Mouse (Mus musculus) heart, adult 2 months (tissue): ENCODE results near the gene Tuba3b. TPM values are rescaled to one million over a fixed set of nuclear protein-coding genes. Genes with fewer than 3 reads are reported as not detected.

Source experiments
- DNase-seq, 2 experiments: peaks; one replicate each; pipeline ENCODE4 v3.0.0; 2021
- H3K27ac ChIP-seq: fragments of 200-600 bp; 2 replicates; pipeline ENCODE4 v1.8.1; 2022
- H3K27me3 ChIP-seq: fragments of 200-500 bp; 2 replicates; pipeline ENCODE4 v1.6.1; 2012; ENCODE audit warnings: mild to moderate bottlenecking, low read length, inconsistent platforms, mixed read lengths; ENCODE audit not compliant: control insufficient read depth, insufficient read depth
- H3K36me3 ChIP-seq: fragments of 200-500 bp; 2 replicates; pipeline ENCODE4 v1.6.1; 2012; ENCODE audit warnings: low read length, inconsistent platforms; ENCODE audit not compliant: control insufficient read depth, insufficient read depth
- H3K4me1 ChIP-seq: fragments of 200-500 bp; 2 replicates; pipeline ENCODE4 v1.6.1; 2011; ENCODE audit warnings: low read length; ENCODE audit not compliant: control insufficient read depth, insufficient read depth
- H3K4me3 ChIP-seq: fragments of 200-600 bp; 2 replicates; pipeline ENCODE4 v1.8.1; 2022
- H3K79me2 ChIP-seq: fragments of 200-500 bp; replicated peaks from 2 replicates; pipeline ENCODE4 v1.6.1; 2012; ENCODE audit warnings: mild to moderate bottlenecking, inconsistent platforms, low read length, moderate library complexity, mixed read lengths; ENCODE audit not compliant: control insufficient read depth, insufficient read depth
- H3K9ac ChIP-seq: fragments of 200-500 bp; 2 replicates; pipeline ENCODE4 v1.6.1; 2012; ENCODE audit warnings: low read depth, mild to moderate bottlenecking, control low read depth, inconsistent platforms, low read length, mixed read lengths
- CTCF ChIP-seq: fragments of 200-600 bp; IDR thresholded peaks from 2 replicates; pipeline ENCODE4 v1.8.1; 2022; ENCODE audit warnings: antibody characterized with exemption, mild to moderate bottlenecking, moderate library complexity
- EP300 ChIP-seq: fragments of 200-500 bp; IDR thresholded peaks from 2 replicates; pipeline ENCODE4 v1.6.1; 2011; ENCODE audit warnings: low read depth, low read length, control low read depth; ENCODE audit not compliant: insufficient read depth
- POLR2A ChIP-seq: fragments of 200-500 bp; IDR thresholded peaks from 2 replicates; pipeline ENCODE4 v1.6.1; 2011; ENCODE audit warnings: mild to moderate bottlenecking, low read depth, low read length, control low read depth; ENCODE audit not compliant: insufficient read depth
- WGBS: fragments of 180-500 bp; shearing (Covaris S2); methylation state at CpG from one replicate; pipeline ENCODE4 v1.1.7; 2018; 5-methylcytosine and 5-hydroxymethylcytosine counted together
- intact Hi-C: fragments of 180-260 bp; cut with DNase I; formaldehyde crosslinking; loops from one replicate; pipeline ENCODE4 v1.15.1; 2025
- polyA plus RNA-seq: library from polyadenylated mRNA; depleted of rRNA; stranded (reverse); fragments of >200 nt; gene quantifications from 2 replicates; pipeline ENCODE4 v1.2.3, GENCODE M21; 2012
- total RNA-seq, 2 experiments: library from RNA; stranded (reverse); gene quantifications; 2 replicates each; pipeline ENCODE4 v1.2.3; 2021

Tuba3b gene
- total and polyA plus RNA-seq, 3 experiments: 0.20 to 0.68 (median 0.31) TPM

DNA sequence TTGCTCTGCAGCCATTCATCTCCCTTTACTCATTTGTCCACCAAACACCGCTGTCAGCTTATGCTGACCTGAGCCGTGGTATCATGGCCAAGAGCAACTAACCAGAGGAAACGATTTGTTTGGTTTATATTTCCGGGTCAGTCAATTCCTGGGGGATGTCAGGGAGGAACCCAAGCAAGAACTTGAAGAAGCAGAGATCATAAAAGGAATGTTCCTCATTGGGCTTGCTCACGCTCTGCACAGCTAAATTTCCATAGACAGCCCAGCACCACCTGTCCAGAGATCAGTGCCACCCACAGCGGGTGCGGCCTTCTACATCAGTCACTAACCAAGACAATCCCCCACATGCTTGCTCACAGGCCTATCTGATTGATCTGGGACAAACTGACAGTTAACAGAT lies 1.3 kb upstream of the Tuba3b start, which contains the start of gene Lmntd1:
Gene Lmntd1, minus strand, starts transcription at position 101 of the 400 bp plus-strand sequence.
- intact Hi-C loops: no loop called here
- 57% methylated on average over 7 of the region's 7 CpGs for WGBS

DNA sequence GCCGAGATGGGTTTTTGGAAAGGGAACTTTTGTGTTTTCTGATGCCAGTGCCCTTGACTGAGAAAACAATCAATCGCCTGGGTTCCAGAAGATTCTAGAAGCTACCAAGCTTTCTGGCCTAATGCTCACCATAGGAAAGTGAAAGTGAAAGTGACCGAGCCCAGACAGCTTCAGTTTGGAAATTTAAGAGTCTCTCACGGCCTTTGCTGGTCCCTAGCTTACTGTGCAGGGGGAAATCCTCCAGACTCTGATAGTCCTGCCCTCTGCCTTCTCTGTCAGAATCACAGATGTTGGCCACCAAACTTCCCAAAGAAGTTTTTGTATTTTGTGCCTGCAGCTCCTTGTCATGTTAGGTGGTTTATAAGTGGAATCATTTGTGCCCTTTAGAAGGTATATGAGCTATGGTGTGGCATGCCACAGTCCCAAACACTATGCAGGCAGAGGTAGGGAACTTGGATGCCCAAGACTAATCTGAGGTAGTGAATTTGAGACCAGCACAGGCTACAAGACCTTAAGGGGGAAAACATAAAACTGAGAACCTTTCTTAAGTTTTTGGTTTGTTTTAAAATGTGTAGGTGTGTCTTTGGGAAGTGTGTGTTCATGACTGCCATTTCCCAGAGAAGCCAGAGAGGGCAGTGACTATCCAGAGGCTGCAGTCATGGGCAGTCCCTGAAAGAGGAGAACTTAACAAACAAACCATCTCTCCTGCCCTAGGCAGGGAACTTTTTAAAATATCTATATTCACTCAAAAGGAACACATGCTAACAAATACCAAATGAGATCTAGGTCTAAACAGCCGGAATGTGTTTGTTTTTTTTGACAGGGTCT lies 1.1 kb downstream of the Tuba3b start:
- no peaks in the 10 kb centered on the region for H3K27me3 ChIP-seq
- intact Hi-C loops: no loop called here
- 68% methylated on average over 5 of the region's 5 CpGs for WGBS
- no peaks in the 10 kb centered on the region for H3K4me1 ChIP-seq
- no peaks in the 10 kb centered on the region for H3K79me2 ChIP-seq
- no peak for TF ChIP-seq POLR2A
- TF ChIP-seq CTCF: 0 out of 2 replicates have a peak, but pooled peaks have one; percentile 13
- no peak for TF ChIP-seq EP300
- peak overlapping the region; percentile 4; the same call in 1 of the 2 replicates for H3K9ac ChIP-seq
- no peaks in the 10 kb centered on the region for H3K36me3 ChIP-seq
- H3K4me3 ChIP-seq: no peak overlapping the region
- no peak for DNase-seq
- no peak overlapping the region for H3K27ac ChIP-seq

More for the DNA sequence above, 1.3 kb upstream of the Tuba3b start, which contains the start of gene Lmntd1:
- Histone ChIP-seq H3K27me3 (no peaks in the 10 kb centered on the region), H3K79me2 (no peaks in the 10 kb centered on the region), H3K27ac (no peak within 1 kb of the TSS), H3K4me3 (no peak within 1 kb of the TSS), H3K36me3 (no peaks in the 10 kb centered on the region), H3K9ac (no peak within 1 kb of the TSS), H3K4me1 (no peaks in the 10 kb centered on the region)
- no peak for DNase-seq
- TF ChIP-seq CTCF (no peak), EP300 (no peak), POLR2A (no peak)

- Histone ChIP-seq H3K9ac (no peak overlapping the region), H3K4me3 (no peak overlapping the region), H3K27ac (no peak overlapping the region), H3K4me1 (no peaks in the 10 kb centered on the region), H3K79me2 (no peaks in the 10 kb centered on the region), H3K27me3 (no peaks in the 10 kb centered on the region), H3K36me3 (no peaks in the 10 kb centered on the region)
- 86% methylated on average over 4 of the region's 4 CpGs for WGBS
- intact Hi-C loops: no loop called here
- TF ChIP-seq CTCF (no peak), POLR2A (no peak), EP300 (no peak)
- DNase-seq: no peak
Observed at GRCm38 (mm10) chr6:145623141-145623540, 7.6 kb downstream of the Tuba3b start.

DNA sequence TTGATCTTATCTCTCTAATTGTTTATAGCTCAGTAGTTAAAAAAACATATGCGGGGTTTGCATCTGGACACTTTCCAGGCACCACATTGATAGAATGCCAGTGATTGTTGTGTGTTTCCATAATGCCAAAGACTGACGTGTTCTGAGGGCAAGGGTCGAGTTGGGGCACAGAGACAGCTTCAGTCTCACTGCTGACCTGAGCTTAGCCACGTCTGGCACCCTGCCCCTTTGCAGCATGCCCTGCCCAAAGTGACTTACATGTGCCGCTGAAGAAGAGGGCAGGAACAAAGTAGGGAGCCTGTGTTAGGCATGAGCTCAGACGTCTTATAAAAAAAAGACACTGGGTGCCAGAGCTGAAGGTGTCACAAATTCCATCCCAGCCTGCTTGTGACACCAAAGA lies 14.7 kb downstream of the Tuba3b start:
- Histone ChIP-seq H3K36me3 (no peaks in the 10 kb centered on the region), H3K27me3 (no peaks in the 10 kb centered on the region), H3K9ac (no peak overlapping the region), H3K27ac (no peak overlapping the region), H3K4me1 (no peaks in the 10 kb centered on the region), H3K4me3 (no peak overlapping the region), H3K79me2 (no peaks in the 10 kb centered on the region)
- TF ChIP-seq CTCF (no peak), EP300 (no peak), POLR2A (no peak)
- intact Hi-C loops: no loop called here
- peak in 1 of 2 experiments; percentile 11 for DNase-seq
- 20% methylated on average over 6 of the region's 6 CpGs for WGBS

DNA sequence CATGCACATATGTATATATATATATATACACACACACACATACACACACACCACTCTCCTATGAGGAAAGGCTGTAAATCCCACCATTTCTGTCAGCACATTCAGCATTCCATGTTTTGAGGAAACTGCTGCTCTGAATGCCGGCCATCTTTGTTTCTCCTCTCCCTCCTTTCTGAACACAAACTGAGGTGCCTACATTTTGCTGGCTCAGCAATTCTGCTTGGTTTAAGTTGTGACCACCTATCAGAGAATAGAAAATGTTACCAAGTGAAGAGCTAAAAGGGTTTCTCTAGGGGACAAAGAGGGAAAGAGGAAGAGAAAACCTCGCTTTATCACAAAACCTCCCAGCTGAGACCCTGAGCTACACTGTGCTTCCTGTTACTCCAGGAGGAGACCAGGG lies 18.9 kb downstream of the Tuba3b start:
- H3K36me3 ChIP-seq: no peaks in the 10 kb centered on the region
- no peak for DNase-seq
- TF ChIP-seq EP300 (no peak), CTCF (no peak), POLR2A (no peak)
- intact Hi-C loops: no loop called here
- 73% methylated on average over 2 of the region's 2 CpGs for WGBS
- no peaks in the 10 kb centered on the region for H3K79me2 ChIP-seq
- H3K27me3 ChIP-seq: no peaks in the 10 kb centered on the region
- H3K27ac ChIP-seq: no peak overlapping the region
- H3K9ac ChIP-seq: no peak overlapping the region
- no peak overlapping the region for H3K4me3 ChIP-seq
- H3K4me1 ChIP-seq: peaks cover 1% of the 10 kb centered on the region; the same call in 1 of the 2 replicates

DNA sequence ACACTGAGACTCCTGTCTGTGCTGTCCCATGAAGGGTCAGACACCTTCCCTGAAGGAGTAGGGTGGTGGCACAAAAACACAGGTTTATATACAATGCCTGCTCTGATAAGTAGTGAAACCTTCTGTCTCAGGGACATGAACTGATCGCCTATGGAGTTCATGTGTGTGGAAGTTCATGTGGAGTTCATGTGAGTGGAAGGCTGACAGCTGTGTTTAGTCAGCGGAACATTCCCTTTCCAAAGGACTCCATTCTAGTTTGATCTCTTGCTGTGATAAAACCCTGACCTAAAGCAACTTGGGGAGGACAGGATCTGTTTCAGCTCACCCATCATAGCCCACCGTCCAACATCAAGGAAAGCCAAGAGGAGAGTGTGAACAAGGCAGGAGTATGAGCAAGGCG lies 21.1 kb downstream of the Tuba3b start:
- Histone ChIP-seq H3K27me3 (no peaks in the 10 kb centered on the region), H3K79me2 (no peaks in the 10 kb centered on the region), H3K9ac (no peak overlapping the region), H3K27ac (no peak overlapping the region), H3K4me1 (peaks cover 4% of the 10 kb centered on the region), H3K4me3 (no peak overlapping the region), H3K36me3 (no peaks in the 10 kb centered on the region)
- TF ChIP-seq EP300 (no peak), POLR2A (no peak), CTCF (no peak)
- WGBS: 78% methylated on average over 4 of the region's 4 CpGs
- no peak for DNase-seq
- intact Hi-C loops: no loop called here
